Mouse (Mus musculus) stomach, postnatal 0 days (tissue): Measurements from ENCODE around the gene Dydc1. TPM values are rescaled to one million over a fixed set of nuclear protein-coding genes. Genes with fewer than 3 reads are reported as not detected.

Source experiments
- ATAC-seq: fragments of 200-750 bp; cut with Nextera tagmentation; 2 replicates; pipeline ENCODE4 v1.8.0; 2017; ENCODE audit not compliant: low FRiP score, low TSS enrichment
- DNase-seq: peaks from one replicate; pipeline ENCODE4 v3.0.0-alpha.2; 2016; ENCODE audit warnings: low spot score
- H3K27ac ChIP-seq: fragments of 300-500 bp; sonication (generic); replicated peaks from 2 replicates; pipeline ENCODE4 v1.5.1; 2014; ENCODE audit warnings: mild to moderate bottlenecking, control low read depth
- H3K27me3 ChIP-seq: fragments of 300-500 bp; sonication (generic); 2 replicates; pipeline ENCODE4 v1.6.1; 2014; ENCODE audit warnings: low read length; ENCODE audit not compliant: control insufficient read depth, insufficient read depth
- H3K36me3 ChIP-seq: fragments of 300-500 bp; sonication (generic); 2 replicates; pipeline ENCODE4 v1.6.1; 2014; ENCODE audit warnings: low read length, mixed read lengths; ENCODE audit not compliant: control insufficient read depth, insufficient read depth
- H3K4me1 ChIP-seq: fragments of 300-500 bp; sonication (generic); replicated peaks from 2 replicates; pipeline ENCODE4 v1.6.1; 2014; ENCODE audit warnings: antibody characterized with exemption; ENCODE audit not compliant: control insufficient read depth, insufficient read depth
- H3K4me2 ChIP-seq: fragments of 300-500 bp; sonication (generic); replicated peaks from 2 replicates; pipeline ENCODE4 v1.6.1; 2014; ENCODE audit warnings: low read depth, mild to moderate bottlenecking, control low read depth, moderate library complexity
- H3K4me3 ChIP-seq: fragments of 300-500 bp; sonication (generic); 2 replicates; pipeline ENCODE4 v1.5.1; 2014; ENCODE audit warnings: low read depth, low read length, control low read depth
- H3K9ac ChIP-seq: fragments of 300-500 bp; sonication (generic); 2 replicates; pipeline ENCODE4 v1.6.1; 2014; ENCODE audit warnings: mild to moderate bottlenecking, low read length, control low read depth, mixed read lengths
- H3K9me3 ChIP-seq: fragments of 300-500 bp; sonication (generic); 2 replicates; pipeline ENCODE4 v1.6.1; 2016; ENCODE audit warnings: low read length; ENCODE audit not compliant: control insufficient read depth
- CTCF ChIP-seq: IDR thresholded peaks from 2 replicates; pipeline ENCODE4 v1.5.1; 2016; ENCODE audit warnings: antibody characterized with exemption, low read depth, mild to moderate bottlenecking, moderate library complexity
- EP300 ChIP-seq: optimal IDR thresholded peaks from 2 replicates; pipeline ENCODE3; 2016; ENCODE audit warnings: antibody characterized with exemption
- WGBS: fragments of 180-500 bp; shearing (Covaris S2); extraction: QIAGEN DNeasy Blood & Tissue Kit; methylation state at CpG from one replicate; pipeline ENCODE4 v1.1.7; 2014; 5-methylcytosine and 5-hydroxymethylcytosine counted together
- polyA plus RNA-seq: library from polyadenylated mRNA; unstranded; fragments of >200 nt; fragmentation: Nextera tagmentation; extraction: Ambion mirVana; gene quantifications from 2 replicates; pipeline ENCODE4 v1.2.1, GENCODE M21; 2015

Gene Dydc1
- polyA plus RNA-seq, result not detected in 2 replicates

- Histone ChIP-seq H3K27ac (no peak within 1 kb of the TSS), H3K4me1 (no peaks in the 10 kb centered on the region), H3K27me3 (no peaks in the 10 kb centered on the region), H3K4me2 (peak within 1 kb of the TSS; percentile 51), H3K9ac (0 out of 2 replicates have a peak within 1 kb of the TSS, but pooled peaks have one; percentile 23), H3K9me3 (no peaks in the 10 kb centered on the region), H3K36me3 (no peaks in the 10 kb centered on the region), H3K4me3 (peak within 1 kb of the TSS; percentile 35)
- DNase-seq (peak; percentile 75), ATAC-seq (no peak)
- TF ChIP-seq EP300 (no peak), CTCF (no peak)
- WGBS, result 11% methylated on average over 23 of the region's 23 CpGs
These were observed at the start of gene Dydc1 for GRCm38 (mm10) chr14:41072229-41072943. Dydc1 (plus strand) TSS chr14:41072911.

DNA sequence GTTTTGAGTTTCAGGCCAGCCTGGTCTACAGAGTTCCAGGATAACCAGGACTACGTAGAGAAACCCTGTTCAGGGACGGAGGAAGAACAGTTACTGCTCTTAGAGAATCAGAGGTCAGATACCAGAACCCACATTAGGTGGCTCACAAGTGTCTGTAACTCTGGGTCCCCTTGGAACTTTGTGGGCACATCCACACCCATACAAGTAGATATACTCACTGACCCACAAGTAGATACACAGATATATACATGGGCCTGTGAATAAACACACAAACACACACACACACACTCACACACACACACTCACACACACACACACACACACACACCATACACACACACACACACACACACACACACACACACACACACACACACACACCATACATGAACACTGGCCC, 47.6 kb upstream of the Dydc1 start:
- Histone ChIP-seq H3K9me3 (no peaks in the 10 kb centered on the region), H3K4me1 (no peaks in the 10 kb centered on the region), H3K27me3 (no peaks in the 10 kb centered on the region), H3K4me2 (no peak overlapping the region), H3K9ac (no peak overlapping the region), H3K36me3 (no peaks in the 10 kb centered on the region), H3K27ac (no peak overlapping the region), H3K4me3 (no peak overlapping the region)
- TF ChIP-seq CTCF, result no peak
- no peak for TF ChIP-seq EP300
- WGBS, result 78% methylated on average over 2 of the region's 2 CpGs
- DNase-seq, result no peak
- no peak for ATAC-seq

GRCm38 (mm10) chr14:41025594-41026284, 47.0 kb upstream of the Dydc1 start:
- Histone ChIP-seq H3K4me3 (no peak overlapping the region), H3K9ac (no peak overlapping the region), H3K36me3 (no peaks in the 10 kb centered on the region), H3K27me3 (no peaks in the 10 kb centered on the region), H3K9me3 (no peaks in the 10 kb centered on the region), H3K27ac (no peak overlapping the region), H3K4me2 (no peak overlapping the region), H3K4me1 (no peaks in the 10 kb centered on the region)
- no peak for DNase-seq
- TF ChIP-seq CTCF, result no peak
- no peak for TF ChIP-seq EP300
- ATAC-seq, result 0 out of 2 replicates have a peak, but pooled peaks have one; percentile 18
- 53% methylated on average over 7 of the region's 7 CpGs for WGBS

- Histone ChIP-seq H3K4me3 (no peak overlapping the region), H3K4me1 (no peaks in the 10 kb centered on the region), H3K27me3 (no peaks in the 10 kb centered on the region), H3K27ac (no peak overlapping the region), H3K4me2 (no peak overlapping the region), H3K36me3 (no peaks in the 10 kb centered on the region), H3K9me3 (no peaks in the 10 kb centered on the region), H3K9ac (no peak overlapping the region)
- ATAC-seq (no peak), DNase-seq (no peak)
- TF ChIP-seq CTCF, result no peak
- TF ChIP-seq EP300, result no peak
- 73% methylated on average over 4 of the region's 4 CpGs for WGBS
These were observed 43.4 kb upstream of the Dydc1 start for GRCm38 (mm10) chr14:41029303-41029702.

DNA sequence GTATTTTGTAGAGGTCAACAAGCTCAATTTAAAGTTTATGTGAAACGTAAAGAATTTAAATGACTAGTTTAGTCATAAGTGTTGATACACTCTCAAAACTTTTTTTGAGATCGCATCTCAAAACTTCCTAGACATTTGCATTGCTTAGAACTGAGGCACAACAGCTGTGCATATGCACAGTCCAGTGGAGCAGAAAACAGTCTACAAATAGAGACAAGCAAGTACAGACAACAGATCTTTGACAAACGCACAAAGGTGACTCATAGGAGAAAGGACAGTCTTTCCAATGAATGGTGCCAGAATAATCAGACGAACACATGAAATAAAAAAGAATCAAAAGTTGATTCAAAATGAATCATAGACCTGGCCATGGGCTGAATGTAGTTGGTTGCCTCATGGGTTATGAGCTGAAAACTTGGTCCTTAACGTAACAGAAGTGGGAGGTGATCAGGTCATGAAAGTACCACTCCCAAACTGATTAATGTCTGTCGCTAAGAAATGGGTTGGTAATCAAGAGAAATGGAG, 41.7 kb upstream of the Dydc1 start:
- Histone ChIP-seq H3K4me2 (no peak overlapping the region), H3K36me3 (no peaks in the 10 kb centered on the region), H3K4me3 (no peak overlapping the region), H3K9me3 (no peaks in the 10 kb centered on the region), H3K27ac (no peak overlapping the region), H3K9ac (no peak overlapping the region), H3K4me1 (no peaks in the 10 kb centered on the region), H3K27me3 (no peaks in the 10 kb centered on the region)
- ATAC-seq (no peak), DNase-seq (no peak)
- WGBS, result 72% methylated on average over 6 of the region's 6 CpGs
- TF ChIP-seq CTCF, result no peak
- TF ChIP-seq EP300, result no peak
